Mouse (Mus musculus): Measurements from ENCODE around the gene Als2.

The Als2 gene

DNA sequence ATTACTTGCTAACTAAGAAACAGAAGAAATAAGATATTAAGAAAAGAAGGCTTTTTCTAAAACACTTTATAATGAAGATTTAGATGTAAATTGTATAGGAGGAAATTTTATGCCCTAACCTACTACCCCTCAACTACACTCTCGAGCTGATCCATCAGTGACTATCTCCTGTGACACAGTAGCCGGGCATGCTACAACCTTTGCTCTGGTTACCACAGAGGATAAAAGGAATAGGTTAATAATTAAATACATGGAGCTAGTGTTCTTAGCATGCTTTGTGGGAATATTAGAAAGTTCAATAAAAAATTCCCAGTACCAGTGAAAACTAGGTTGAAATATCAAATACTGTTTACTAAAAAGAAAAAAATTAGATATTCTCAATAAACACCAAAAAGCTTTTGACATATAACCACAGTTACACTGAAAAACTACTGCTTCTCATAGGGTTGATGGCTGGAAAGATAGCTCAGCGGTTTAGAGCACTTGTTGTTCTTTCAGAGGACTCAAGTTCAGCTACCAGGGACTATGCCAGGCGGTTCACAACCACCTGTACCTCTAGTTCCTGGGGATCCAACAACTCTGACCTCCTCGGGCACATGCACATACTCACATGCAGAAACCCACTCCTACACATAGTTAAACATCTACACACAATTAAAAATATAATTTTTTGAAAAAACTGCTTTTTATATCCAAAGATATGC, 24.8 kb downstream of the Als2 start:
- no peak for DNase-seq (ENCODE audit: low spot score in 2 of 2)

DNA sequence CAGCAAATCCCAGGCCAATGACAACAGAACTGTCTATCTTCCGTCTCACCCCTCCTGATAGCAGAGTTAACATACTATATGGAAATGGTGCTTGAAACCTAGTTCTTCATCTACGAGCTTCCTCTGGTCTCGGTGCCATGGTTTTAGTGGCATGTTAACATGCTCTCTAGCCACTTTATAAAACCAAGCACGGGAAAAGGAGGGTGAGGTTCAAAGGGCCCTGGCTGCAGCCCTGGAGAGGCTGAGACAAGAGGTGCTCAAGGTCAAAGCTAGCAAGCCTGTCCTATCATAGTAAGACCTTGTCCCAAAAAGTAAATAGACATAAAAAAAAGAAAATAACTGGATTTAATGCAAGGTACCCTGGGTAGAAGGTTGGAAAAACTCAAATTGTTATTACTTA, 25.4 kb downstream of the Als2 start:
- no peak for DNase-seq (ENCODE audit: low spot score in 2 of 2)

DNA sequence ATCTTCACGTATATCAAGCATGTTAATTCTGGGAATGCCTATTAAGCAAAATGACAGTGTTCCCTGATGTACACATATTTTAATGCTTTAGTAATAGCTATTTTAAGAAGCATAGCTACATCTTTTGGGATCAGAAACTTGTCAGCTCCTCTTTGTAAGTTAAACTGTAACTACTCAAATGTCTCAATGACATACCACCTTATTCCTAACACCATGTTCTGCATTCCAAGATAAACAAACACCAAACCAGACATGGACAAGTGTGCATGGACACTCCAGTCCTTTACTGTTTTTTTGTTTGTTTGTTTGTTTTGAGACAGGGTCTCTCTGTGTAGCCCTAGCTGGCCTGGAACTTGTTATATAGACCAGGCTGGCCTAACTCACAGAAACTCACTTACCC, 28.7 kb downstream of the Als2 start:
- no peak for DNase-seq (ENCODE audit: low spot score in 2 of 2)

DNA sequence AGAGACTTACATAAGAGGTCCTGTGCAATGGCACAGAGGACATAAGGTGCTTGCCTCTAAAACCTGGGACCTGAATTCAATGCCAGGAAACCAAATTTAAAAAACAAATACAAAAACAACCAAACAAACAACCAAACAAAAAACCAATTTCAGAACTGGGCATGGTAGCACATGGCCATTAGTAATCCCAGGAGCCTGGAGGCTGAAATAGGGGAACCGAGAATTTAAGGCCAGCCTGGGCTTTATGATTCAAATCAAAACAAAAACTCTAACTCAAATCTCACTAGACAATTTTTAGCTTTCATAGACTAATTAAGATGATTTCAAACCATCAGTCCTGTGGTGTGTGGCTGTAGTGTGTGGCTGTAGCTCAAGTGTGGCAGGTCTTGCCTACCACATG, 32.5 kb downstream of the Als2 start:
- DNase-seq (ENCODE audit: low spot score in 2 of 2): no peak

DNA sequence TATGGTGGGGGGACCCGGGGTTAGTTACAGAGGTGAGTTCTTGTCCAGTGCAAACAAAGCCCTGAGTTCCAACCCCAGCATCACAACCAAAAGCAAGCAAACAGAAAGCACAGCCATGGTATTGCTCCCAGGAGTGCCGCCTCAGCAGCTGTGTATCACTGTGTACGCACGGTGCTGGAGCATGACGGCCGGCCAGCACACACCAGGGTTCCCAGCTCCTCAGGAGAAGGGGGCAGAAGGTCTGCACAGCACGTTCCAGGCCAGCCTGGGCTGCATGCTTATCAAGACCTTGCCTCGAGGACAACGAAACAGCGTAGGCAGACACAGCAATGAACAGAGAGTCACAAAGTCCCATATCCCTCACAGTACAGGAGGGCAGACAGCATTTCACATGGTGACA, 34.7 kb downstream of the Als2 start:
- DNase-seq (ENCODE audit: low spot score in 2 of 2): no peak

DNA sequence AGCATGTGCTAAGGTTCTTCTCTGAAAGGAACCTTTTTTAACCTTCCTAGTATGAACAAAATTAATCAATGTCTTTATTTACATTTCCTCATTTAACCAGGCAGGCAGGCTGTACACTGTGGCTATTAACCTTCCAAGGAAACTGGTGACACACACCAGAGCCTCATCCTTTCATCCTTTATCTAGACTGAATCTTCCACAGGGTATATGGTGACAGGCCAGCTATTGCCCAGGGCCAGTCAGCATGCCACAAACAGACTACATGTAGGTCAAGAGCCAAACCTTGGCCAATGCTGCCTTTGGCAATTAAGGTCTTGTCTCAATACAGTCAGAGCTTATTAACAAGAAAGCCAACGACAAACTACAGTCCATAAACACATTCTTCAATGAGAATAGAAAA, 35.5 kb downstream of the Als2 start:
- no peak for DNase-seq (ENCODE audit: low spot score in 2 of 2)

DNA sequence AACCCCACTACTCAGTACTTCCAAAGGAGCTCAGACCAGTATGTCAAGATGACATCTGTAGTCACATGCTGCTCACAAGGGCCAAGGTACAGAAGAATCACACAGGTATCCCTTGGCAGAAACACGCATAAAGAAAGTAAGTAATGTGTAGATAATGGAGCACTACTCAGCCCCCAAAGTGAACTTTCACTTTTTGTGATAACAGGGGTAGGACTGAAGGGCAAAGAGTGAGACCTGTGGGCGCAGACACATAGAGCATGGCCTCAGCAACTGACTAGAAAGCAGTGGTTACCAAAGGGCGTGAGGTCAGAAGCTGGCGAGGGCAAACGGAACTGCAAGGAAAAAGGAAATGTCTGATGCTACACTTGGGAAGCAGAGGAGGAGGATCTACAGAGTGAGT, 36.1 kb downstream of the Als2 start:
- no peak for DNase-seq (ENCODE audit: low spot score in 2 of 2)

DNA sequence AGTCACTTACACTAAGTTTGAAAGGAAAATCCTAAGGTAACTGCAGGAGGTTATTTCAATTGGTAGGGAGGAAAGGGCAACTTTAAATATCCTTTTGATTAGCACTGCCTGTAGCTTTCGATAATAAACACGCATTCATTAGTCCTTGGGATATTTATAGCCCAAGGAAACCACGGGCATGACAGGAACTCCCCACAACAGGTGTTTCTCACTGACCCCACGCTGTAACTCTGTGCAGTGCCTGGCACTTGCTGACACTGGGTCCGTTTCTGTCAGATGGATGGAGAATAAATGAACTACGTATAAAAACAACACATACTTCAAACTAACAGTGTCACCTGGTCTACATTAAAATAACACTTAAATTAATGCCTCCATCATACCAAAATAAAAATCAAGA, 42.1 kb downstream of the Als2 start:
- DNase-seq (ENCODE audit: low spot score in 2 of 2): no peak

DNA sequence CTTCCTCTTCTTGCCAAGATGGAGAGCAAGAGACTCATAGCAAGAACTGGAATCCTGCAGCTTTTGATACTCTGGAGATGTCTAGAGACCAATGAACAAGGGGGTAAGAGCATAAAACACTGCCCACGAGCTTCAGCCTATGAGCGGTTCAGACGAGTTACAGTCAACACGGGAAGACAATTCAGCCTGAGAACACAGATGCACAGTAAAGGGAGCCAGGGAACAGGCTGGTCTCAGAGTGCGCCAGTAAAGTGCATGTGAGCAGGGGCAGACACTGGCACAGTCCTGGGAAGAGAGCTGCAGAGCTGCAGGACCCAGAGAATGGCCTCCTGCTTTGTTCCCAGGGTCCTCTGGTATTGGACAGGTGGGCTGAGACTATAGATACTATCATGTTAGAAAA, 49.2 kb downstream of the Als2 start:
- no peak for DNase-seq (ENCODE audit: low spot score in 2 of 2)

DNA sequence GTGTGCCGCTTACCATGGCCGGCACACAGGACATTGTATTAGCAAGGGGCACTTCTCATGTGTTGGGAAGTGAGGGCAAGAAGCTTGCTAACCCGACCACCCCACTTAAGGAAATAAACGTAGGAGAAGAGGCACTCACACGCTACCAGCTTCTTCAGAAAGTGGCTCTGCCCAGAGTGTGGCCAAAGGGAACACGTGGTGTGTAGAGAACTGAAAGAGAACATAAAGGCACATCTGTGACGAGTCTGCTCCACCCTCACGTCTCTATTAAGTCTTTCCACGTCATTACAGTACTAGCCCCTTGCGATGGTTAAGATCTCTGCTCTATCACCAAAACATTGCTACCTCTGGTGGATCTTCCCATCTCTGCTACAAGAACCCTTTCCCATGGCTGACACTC, 50.7 kb downstream of the Als2 start:
- DNase-seq (ENCODE audit: low spot score in 2 of 2): no peak

DNA sequence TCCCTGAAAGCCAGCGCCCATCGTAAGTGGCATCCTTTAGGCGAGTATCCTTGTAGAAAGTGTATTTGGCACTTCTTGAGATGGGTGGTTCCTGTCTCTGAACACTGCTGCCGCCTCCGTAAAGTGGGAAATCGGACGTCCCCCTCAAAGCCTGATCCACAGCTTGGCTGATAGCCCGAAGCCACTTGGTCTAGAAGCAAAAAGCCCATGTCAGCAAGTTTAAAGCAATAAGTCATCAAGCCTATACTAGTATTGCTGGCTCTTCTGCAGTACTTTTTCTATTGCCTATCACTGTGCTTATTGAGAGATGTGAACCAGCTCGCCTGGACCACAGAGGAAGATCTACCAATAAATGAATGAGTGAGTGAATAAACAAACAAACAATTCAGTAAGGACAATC, 51.6 kb downstream of the Als2 start:
- DNase-seq (ENCODE audit: low spot score in 2 of 2): no peak

DNA sequence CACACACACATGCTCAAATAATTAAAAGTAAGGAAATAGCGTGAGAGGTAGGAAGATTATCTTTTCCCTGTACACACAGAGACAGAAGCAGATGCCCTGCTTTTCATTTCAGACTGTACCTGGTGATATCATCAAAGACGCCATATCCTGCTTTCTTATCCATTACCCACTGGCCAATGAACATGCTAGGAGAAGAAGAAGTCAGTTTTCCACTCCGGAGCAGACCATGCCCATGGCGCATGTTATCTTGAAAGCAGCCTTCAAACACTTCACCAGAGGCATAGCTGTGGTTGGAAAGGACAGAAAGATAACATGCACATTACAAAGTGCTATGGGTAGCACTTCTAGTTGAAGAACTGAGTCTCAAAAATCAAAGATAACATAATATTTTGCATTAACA, 54.0 kb downstream of the Als2 start:
- DNase-seq (ENCODE audit: low spot score in 2 of 2): no peak

DNA sequence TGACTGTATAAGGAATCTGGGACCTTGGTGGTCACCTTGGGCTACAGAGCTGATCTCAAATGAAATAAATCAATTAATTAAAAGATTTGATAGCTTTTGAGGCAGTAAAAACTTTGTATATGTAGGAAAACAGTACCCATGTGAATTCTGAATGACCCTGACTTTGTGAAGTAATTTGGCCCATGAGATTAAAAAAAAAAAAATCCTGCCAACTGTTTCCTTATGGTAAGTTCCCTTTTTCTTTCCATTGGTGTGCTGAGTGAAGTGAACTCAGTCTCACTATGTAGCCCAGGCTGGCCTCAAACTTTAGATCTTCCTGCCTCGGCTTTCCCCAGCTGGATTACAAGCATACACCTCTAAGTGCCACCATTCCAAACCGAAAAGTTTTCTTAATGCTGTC, 54.7 kb downstream of the Als2 start:
- no peak for DNase-seq (ENCODE audit: low spot score in 2 of 2)

DNA sequence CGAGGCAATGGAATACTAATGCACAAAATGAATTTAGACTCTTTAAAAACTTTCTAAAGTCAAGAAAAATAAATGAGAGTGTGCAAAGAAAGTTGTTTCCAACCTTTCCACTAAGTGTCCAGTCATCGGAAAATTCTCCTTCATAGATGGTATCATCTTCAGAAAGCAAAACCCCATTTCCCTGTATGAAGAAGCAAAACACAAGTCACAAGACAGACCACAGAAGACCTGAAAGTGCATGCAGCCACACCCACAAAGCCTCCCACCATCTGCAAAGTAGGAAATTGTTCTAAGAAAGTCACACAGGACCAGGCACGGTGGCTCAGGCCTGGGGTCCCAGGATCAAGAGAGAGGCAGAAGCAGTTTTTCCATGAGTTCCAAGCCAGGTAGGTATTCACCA, 57.0 kb downstream of the Als2 start:
- no peak for DNase-seq (ENCODE audit: low spot score in 2 of 2)

DNA sequence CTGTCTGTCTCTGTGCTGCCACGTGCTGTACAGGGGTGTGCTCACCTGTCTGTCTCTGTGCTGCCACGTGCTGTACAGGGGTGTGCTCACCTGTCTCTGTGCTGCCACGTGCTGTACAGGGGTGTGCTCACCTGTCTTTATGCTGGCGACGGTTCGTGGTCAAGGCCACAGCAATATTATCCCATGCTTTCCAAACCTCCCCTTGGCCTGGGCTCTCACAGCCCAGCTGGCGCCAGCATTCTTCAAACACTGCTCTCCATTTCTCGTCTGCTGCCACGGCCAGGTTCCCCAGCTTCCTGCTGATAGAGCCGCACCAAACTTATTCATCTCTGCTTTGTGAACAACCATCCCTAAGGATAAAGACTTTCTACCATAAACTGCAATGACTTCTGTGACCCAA, 58.6 kb downstream of the Als2 start:
- no peak for DNase-seq (ENCODE audit: low spot score in 2 of 2)

DNA sequence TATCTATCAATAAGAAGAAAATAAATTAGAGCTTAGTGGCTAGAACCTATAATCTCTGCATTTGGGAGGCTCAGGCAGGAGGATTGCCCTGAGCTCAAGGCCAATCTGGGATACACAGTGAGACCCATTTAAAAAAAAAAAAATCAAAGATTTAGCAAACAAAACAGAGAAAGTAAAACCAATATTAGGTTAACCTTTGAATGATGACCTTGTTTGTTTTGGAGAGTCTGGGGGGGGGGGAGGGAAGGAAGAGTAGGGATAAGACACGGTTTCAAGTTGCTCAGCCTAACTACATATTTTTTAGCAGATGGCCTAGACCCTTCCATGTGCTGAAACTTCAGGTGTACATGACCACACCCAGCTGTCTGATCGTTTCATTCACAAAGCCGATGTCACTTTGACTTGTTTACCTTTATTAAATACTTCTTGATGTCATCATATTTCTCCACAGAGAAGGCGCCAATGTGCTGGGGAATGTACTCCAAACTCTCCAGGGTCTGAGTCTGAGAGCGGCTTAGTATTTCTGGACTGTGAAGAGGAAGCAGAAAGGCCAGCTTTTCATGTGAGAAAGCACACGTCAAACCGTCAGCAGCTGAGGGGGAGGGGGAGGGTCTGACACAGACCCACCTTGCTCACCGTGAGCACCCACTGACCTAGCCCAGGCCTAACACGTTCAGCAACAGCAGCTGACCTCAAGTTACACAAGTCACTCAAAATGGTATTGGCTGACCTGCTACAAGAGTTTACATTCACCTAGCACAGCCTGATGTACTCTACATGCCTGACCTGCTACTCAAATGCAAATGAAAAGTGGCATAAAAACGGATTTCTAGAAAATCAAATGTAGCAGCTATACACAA, 62.3 kb downstream of the Als2 start:
- no peak for DNase-seq (ENCODE audit: low spot score in 2 of 2)

DNA sequence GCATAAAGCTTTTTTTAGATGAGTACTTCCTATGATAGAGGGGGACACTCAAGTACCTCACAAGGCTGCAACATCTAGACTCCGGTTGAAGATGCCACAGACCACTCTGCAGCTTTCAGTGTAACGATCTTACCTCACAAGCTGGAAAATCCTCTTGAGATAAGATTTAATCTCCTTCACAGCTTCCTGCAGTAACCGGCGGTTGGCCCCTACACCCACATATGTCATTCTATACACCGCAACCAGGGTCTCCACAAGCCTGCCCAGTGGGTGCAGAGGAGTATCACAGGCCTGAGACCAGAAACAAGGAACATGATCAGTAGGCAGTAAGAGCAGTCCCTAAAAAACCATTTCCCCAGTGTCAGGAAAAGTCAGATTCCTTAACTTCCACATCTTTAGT, 64.0 kb downstream of the Als2 start:
- no peak for DNase-seq (ENCODE audit: low spot score in 2 of 2)

DNA sequence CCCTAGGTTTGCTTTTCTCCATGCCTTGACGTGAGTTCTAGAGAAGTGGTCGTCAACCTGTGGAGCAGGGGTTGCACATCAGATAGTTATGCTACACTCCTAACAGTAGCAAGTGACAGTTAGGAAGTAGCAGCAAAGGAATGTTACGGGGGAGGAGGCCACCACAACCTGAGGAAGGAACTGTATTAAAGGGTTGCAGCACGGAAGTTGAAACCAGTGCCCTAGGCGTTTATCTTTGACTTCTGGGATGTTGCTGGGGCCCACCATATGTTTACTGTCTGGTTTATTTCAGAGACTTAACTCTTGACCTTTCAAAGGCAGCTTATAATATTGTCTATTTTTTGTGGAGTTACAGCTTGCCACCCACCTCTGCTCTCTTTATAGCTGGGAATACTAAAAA, 65.2 kb downstream of the Als2 start:
- no peak for DNase-seq (ENCODE audit: low spot score in 2 of 2)

DNA sequence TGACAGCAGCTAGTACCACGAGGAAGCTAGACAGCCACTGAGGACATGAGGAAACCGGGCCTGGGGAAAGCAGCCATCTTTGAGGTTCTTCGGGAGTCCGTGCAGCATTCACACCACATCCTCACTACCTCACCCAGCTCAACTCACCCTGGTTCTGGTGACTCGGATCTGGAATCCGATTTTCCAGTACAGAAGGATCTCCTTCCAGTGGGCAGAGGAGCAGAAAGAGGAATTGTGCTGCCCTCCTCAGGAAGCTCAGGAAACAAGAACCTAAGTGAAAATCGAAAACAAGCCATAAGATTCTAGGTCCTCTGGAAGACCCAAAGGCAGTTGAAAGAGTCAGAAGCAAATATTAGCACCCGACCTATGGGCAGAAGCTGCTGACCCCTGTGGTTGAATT, 66.7 kb downstream of the Als2 start:
- DNase-seq (ENCODE audit: low spot score in 2 of 2): no peak

DNA sequence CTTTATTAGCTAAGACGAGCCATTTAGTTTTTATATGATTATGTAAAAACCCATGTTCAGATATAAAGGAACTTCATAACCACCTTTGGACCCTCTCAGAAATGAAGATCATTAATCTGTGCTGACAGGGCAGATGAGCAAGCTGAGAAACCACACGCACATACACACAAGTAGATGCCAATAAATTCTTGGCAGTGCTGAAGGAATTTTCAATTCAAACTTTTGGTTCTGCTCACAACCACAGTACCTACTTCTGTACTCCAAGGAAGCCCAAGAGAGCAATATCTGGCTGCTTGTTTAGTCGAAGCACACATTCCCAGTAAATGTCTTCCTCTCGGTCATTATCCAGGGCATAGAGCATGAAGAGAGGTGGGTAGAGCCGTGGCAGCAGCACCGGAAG, 67.4 kb downstream of the Als2 start:
- DNase-seq (ENCODE audit: low spot score in 2 of 2): no peak

DNA sequence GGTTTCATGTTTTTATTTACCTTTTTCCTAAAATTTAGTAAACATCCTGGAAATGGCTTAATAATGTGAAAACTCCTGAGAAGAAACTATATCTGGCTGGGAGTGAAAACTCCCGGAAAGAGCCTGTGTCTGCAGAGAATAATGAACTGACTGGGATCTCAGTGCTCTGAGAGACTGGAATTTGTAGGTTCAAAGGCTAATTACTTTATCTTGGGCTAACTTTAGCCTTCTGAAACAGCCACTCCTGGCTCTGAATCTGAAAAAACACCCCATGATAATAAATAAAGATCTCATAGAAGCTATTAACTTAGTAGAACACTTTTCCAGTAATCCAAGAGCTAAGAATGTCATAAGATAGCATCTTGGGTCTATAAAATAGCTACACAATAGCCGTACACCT, 68.5 kb downstream of the Als2 start:
- DNase-seq (ENCODE audit: low spot score in 2 of 2): no peak

DNA sequence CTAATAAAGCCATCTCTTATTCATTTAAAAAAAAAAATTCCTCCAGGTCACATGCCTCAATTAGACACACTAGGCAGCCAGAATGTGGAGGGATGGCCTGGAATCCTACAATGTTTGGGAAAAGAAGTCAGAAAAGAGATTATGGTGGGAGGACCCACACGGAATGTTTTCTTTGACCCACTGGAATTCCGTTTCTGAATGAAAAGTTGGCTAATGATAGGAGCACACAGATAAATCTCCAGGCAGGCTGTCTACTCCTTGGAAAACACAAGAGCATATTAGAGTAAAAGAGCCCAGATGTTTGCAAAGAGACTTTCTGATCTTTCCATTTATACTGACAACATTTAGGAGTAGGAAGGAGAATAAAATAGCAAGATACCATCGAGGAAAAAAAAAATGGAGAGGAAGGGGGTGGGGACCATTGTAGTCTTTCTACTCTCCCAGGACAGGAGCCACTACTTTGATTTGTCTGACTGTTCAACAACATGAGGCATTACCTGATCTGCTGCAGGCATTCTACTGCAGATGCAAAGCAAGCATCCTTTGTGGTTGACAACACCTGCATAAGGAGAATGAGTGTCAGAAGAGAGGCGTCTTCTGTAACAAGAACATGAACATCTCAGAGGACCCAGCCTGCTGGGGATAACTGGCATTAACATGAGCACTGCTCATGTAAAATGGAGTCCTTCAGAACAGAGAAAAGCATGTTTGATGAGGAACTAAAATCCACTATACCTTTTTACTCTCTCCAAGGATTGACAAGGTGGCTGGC, 69.2 kb downstream of the Als2 start:
- no peak for DNase-seq (ENCODE audit: low spot score in 2 of 2)

Data from spleen, postnatal 14 days (tissue).